In the genomic region with DNA sequence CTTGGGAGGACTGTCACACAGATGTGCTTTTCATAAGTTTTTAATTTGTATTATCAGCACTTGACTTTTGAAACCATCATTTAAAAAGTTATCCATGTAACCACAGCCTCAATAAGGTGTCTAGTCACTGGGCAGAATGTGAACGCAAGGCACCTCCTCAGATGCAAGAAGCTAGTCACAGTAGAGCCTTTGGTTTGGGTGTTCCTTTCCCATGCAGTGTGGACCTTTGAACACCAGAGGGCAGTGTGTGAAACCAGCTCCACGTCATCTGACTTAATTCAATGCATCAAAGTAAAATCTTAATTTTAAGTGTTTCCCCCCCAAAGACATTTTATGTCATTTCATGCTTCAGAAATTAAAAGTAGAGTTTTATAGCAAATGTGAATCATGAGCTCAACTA, we compare ENCODE assay signal across 9 mouse cellular contexts.
DNase-seq lines count a peak whose midpoint lies in the region; TF ChIP-seq lines count a peak whose summit lies in the region.
"Had no signal": no experiment of that assay in that cellular context is flagged by ENCODE, and none has a peak within 500 bp of the region (broad histone marks: within the 10 kb centered on the region; RNA-seq: fewer than 3 reads in every experiment).

No protein-coding gene starts in this region.

- H3K27me3 ChIP-seq in testis, adult 2 months (ENCODE audit: control insufficient read depth, insufficient read depth, low read length), result no peaks in the 10 kb centered on the region

- H3K4me1 ChIP-seq in testis, adult 2 months (ENCODE audit: control insufficient read depth, insufficient read depth, low read length), result no peaks in the 10 kb centered on the region

- TF ChIP-seq CTCF in testis, adult 2 months (IDR thresholded peaks at IDR 0.05; ENCODE audit: control insufficient read depth, insufficient read depth, insufficient replicate concordance, low read depth, low read length), result peak; percentile 52; the same call in 1 of the 2 replicates

- H3K36me3 ChIP-seq in testis, adult 2 months (ENCODE audit: control insufficient read depth, insufficient read depth, low read length), result no peaks in the 10 kb centered on the region

- no peak overlapping the region for H3K4me3 ChIP-seq in testis, adult 2 months (ENCODE audit: control insufficient read depth, low read depth, low read length)
- H3K4me3 ChIP-seq: erythroblast, embryonic 14.5 days had no signal

- no peak for DNase-seq in testis, postnatal 14 days (ENCODE audit: low spot score)
- peak; percentile 78 for DNase-seq in cerebellum, adult 8-10 months
- peak; percentile 78 to 80 for DNase-seq in frontal cortex, postnatal 25 days (ENCODE audit: low spot score in 2 of 2)
- peak; percentile 65 to 83 for DNase-seq in kidney, postnatal 25 days
- peak; percentile 64 to 68 for DNase-seq in lung, adult 18-20 months
- DNase-seq in ovary, postnatal 14 days (ENCODE audit: low spot score), result peak; percentile 64
- DNase-seq in thymus, postnatal 25 days, result peak; percentile 79

- H3K27ac ChIP-seq in testis, adult 2 months (ENCODE audit: control insufficient read depth, insufficient read depth, low read depth, low read length), result no peak overlapping the region

- no peak for TF ChIP-seq POLR2A in testis, adult 2 months (IDR thresholded peaks at IDR 0.05; ENCODE audit: control insufficient read depth, low read depth, low read length)
